Mouse (Mus musculus): Measurements from ENCODE around the gene Olfr1138. TPM values are rescaled to one million over a fixed set of nuclear protein-coding genes. Genes with fewer than 3 reads are reported as not detected.
A peak's percentile ranks its signal among the peaks of the same experiment; 100 is the strongest.

Gene Olfr1138
- not detected in 2 replicates for polyA plus RNA-seq (2014; fragmentation: Nextera tagmentation; extraction: Ambion mirVana)

- no peak for DNase-seq
- no peak for ATAC-seq (ENCODE audit: low FRiP score, low TSS enrichment)
- no peaks in the 10 kb centered on the region for H3K36me3 ChIP-seq (ENCODE audit: control insufficient read depth, insufficient read depth, low read length)
- H3K4me3 ChIP-seq (replicated peaks; ENCODE audit: low read depth, low read length) = no peak within 1 kb of the TSS
- no peak within 1 kb of the TSS for H3K9ac ChIP-seq (replicated peaks; ENCODE audit: low read length)
- H3K27me3 ChIP-seq (ENCODE audit: control insufficient read depth, insufficient read depth, low read length) = no peaks in the 10 kb centered on the region
- WGBS = 85% methylated on average over 1 of the region's 1 CpGs
- H3K27ac ChIP-seq (replicated peaks; ENCODE audit: low read depth, low read length) = no peak within 1 kb of the TSS
- no peaks in the 10 kb centered on the region for H3K4me1 ChIP-seq (ENCODE audit: control insufficient read depth, insufficient read depth, low read length)
- H3K4me2 ChIP-seq (ENCODE audit: low read length) = no peak within 1 kb of the TSS
- no peaks in the 10 kb centered on the region for H3K9me3 ChIP-seq (ENCODE audit: control insufficient read depth, low read length)
These were observed at the start of gene Olfr1138 for GRCm38 (mm10) chr2:87739878-87740277. Gene Olfr1138, minus strand, starts transcription at chr2:87739978.

GRCm38 (mm10) chr2:87779183-87779582 lies 39.4 kb upstream of the Olfr1138 start, which contains the start of gene Olfr152:
Gene Olfr152, plus strand, starts transcription at chr2:87779483.
- no peaks in the 10 kb centered on the region for H3K4me1 ChIP-seq (ENCODE audit: control insufficient read depth, insufficient read depth, low read length)
- ATAC-seq (ENCODE audit: low FRiP score, low TSS enrichment) (no peak), DNase-seq (no peak)
- H3K36me3 ChIP-seq (ENCODE audit: control insufficient read depth, insufficient read depth, low read length) = no peaks in the 10 kb centered on the region
- no peak within 1 kb of the TSS for H3K4me2 ChIP-seq (ENCODE audit: low read length)
- no peak within 1 kb of the TSS for H3K27ac ChIP-seq (replicated peaks; ENCODE audit: low read depth, low read length)
- H3K9me3 ChIP-seq (ENCODE audit: control insufficient read depth, low read length) = no peaks in the 10 kb centered on the region
- no peak within 1 kb of the TSS for H3K4me3 ChIP-seq (replicated peaks; ENCODE audit: low read depth, low read length)
- 79% methylated on average over 4 of the region's 4 CpGs for WGBS
- H3K9ac ChIP-seq (replicated peaks; ENCODE audit: low read length) = no peak within 1 kb of the TSS
- no peaks in the 10 kb centered on the region for H3K27me3 ChIP-seq (ENCODE audit: control insufficient read depth, insufficient read depth, low read length)

- H3K27ac ChIP-seq (replicated peaks; ENCODE audit: low read depth, low read length) = no peak overlapping the region
- no peaks in the 10 kb centered on the region for H3K36me3 ChIP-seq (ENCODE audit: control insufficient read depth, insufficient read depth, low read length)
- ATAC-seq (ENCODE audit: low FRiP score, low TSS enrichment) (no peak), DNase-seq (peak; percentile 5)
- WGBS = 49% methylated on average over 1 of the region's 1 CpGs
- no peaks in the 10 kb centered on the region for H3K27me3 ChIP-seq (ENCODE audit: control insufficient read depth, insufficient read depth, low read length)
- H3K9me3 ChIP-seq (ENCODE audit: control insufficient read depth, low read length) = no peaks in the 10 kb centered on the region
- H3K4me3 ChIP-seq (replicated peaks; ENCODE audit: low read depth, low read length) = no peak overlapping the region
- no peaks in the 10 kb centered on the region for H3K4me1 ChIP-seq (ENCODE audit: control insufficient read depth, insufficient read depth, low read length)
- H3K4me2 ChIP-seq (ENCODE audit: low read length) = no peak overlapping the region
- no peak overlapping the region for H3K9ac ChIP-seq (replicated peaks; ENCODE audit: low read length)
These were observed 36.4 kb upstream of the Olfr1138 start for GRCm38 (mm10) chr2:87776143-87776542.

GRCm38 (mm10) chr2:87753891-87754290 lies 14.1 kb upstream of the Olfr1138 start, which contains the start of gene Olfr1141:
Gene Olfr1141, minus strand, starts transcription at chr2:87753991.
- Histone ChIP-seq H3K27me3 (ENCODE audit: control insufficient read depth, insufficient read depth, low read length) (no peaks in the 10 kb centered on the region), H3K9me3 (ENCODE audit: control insufficient read depth, low read length) (no peaks in the 10 kb centered on the region), H3K36me3 (ENCODE audit: control insufficient read depth, insufficient read depth, low read length) (no peaks in the 10 kb centered on the region), H3K4me1 (ENCODE audit: control insufficient read depth, insufficient read depth, low read length) (no peaks in the 10 kb centered on the region), H3K4me2 (ENCODE audit: low read length) (no peak within 1 kb of the TSS), H3K4me3 (replicated peaks; ENCODE audit: low read depth, low read length) (no peak within 1 kb of the TSS), H3K27ac (replicated peaks; ENCODE audit: low read depth, low read length) (no peak within 1 kb of the TSS), H3K9ac (replicated peaks; ENCODE audit: low read length) (no peak within 1 kb of the TSS)
- 83% methylated on average over 1 of the region's 1 CpGs for WGBS
- DNase-seq (no peak), ATAC-seq (ENCODE audit: low FRiP score, low TSS enrichment) (no peak)

GRCm38 (mm10) chr2:87743452-87743851 lies 3.7 kb upstream of the Olfr1138 start, which contains the start of gene Olfr1140:
Gene Olfr1140, plus strand, starts transcription at chr2:87743752.
- H3K4me1 ChIP-seq (ENCODE audit: control insufficient read depth, insufficient read depth, low read length) = no peaks in the 10 kb centered on the region
- no peak within 1 kb of the TSS for H3K4me2 ChIP-seq (ENCODE audit: low read length)
- no peaks in the 10 kb centered on the region for H3K36me3 ChIP-seq (ENCODE audit: control insufficient read depth, insufficient read depth, low read length)
- no peak within 1 kb of the TSS for H3K4me3 ChIP-seq (replicated peaks; ENCODE audit: low read depth, low read length)
- ATAC-seq (ENCODE audit: low FRiP score, low TSS enrichment) (no peak), DNase-seq (no peak)
- H3K9ac ChIP-seq (replicated peaks; ENCODE audit: low read length) = no peak within 1 kb of the TSS
- H3K27me3 ChIP-seq (ENCODE audit: control insufficient read depth, insufficient read depth, low read length) = no peaks in the 10 kb centered on the region
- no peak within 1 kb of the TSS for H3K27ac ChIP-seq (replicated peaks; ENCODE audit: low read depth, low read length)
- WGBS = 71% methylated on average over 3 of the region's 3 CpGs
- H3K9me3 ChIP-seq (ENCODE audit: control insufficient read depth, low read length) = no peaks in the 10 kb centered on the region

GRCm38 (mm10) chr2:87713079-87713478 lies 26.7 kb downstream of the Olfr1138 start, which contains the start of gene Olfr1137:
Gene Olfr1137, minus strand, starts transcription at chr2:87713179.
- Histone ChIP-seq H3K4me3 (replicated peaks; ENCODE audit: low read depth, low read length) (no peak within 1 kb of the TSS), H3K36me3 (ENCODE audit: control insufficient read depth, insufficient read depth, low read length) (no peaks in the 10 kb centered on the region), H3K4me1 (ENCODE audit: control insufficient read depth, insufficient read depth, low read length) (no peaks in the 10 kb centered on the region), H3K9me3 (ENCODE audit: control insufficient read depth, low read length) (no peaks in the 10 kb centered on the region), H3K4me2 (ENCODE audit: low read length) (no peak within 1 kb of the TSS), H3K27ac (replicated peaks; ENCODE audit: low read depth, low read length) (no peak within 1 kb of the TSS), H3K9ac (replicated peaks; ENCODE audit: low read length) (no peak within 1 kb of the TSS), H3K27me3 (ENCODE audit: control insufficient read depth, insufficient read depth, low read length) (no peaks in the 10 kb centered on the region)
- ATAC-seq (ENCODE audit: low FRiP score, low TSS enrichment) (no peak), DNase-seq (no peak)

GRCm38 (mm10) chr2:87693847-87694246 lies 45.9 kb downstream of the Olfr1138 start, which contains the start of gene Olfr1136:
Gene Olfr1136, minus strand, starts transcription at chr2:87693947.
- no peak for ATAC-seq (ENCODE audit: low FRiP score, low TSS enrichment)
- DNase-seq = no peak
- no peak within 1 kb of the TSS for H3K4me3 ChIP-seq (replicated peaks; ENCODE audit: low read depth, low read length)

More at GRCm38 (mm10) chr2:87693847-87694246, 45.9 kb downstream of the Olfr1138 start, which contains the start of gene Olfr1136:
- Histone ChIP-seq H3K9me3 (ENCODE audit: control insufficient read depth, low read length) (no peaks in the 10 kb centered on the region), H3K9ac (replicated peaks; ENCODE audit: low read length) (no peak within 1 kb of the TSS), H3K27ac (replicated peaks; ENCODE audit: low read depth, low read length) (no peak within 1 kb of the TSS), H3K36me3 (ENCODE audit: control insufficient read depth, insufficient read depth, low read length) (no peaks in the 10 kb centered on the region), H3K4me2 (ENCODE audit: low read length) (no peak within 1 kb of the TSS), H3K4me1 (ENCODE audit: control insufficient read depth, insufficient read depth, low read length) (no peaks in the 10 kb centered on the region), H3K27me3 (ENCODE audit: control insufficient read depth, insufficient read depth, low read length) (no peaks in the 10 kb centered on the region)

Other genes with a start within 250 kb of the Olfr1138 start
- not detected in 2 replicates for gene Pramel7, start 242.9 kb downstream of the Olfr1138 start, polyA plus RNA-seq (2014; fragmentation: Nextera tagmentation; extraction: Ambion mirVana)
- not detected in 2 replicates for gene Pramel6, start 233.4 kb downstream of the Olfr1138 start, polyA plus RNA-seq (2014; fragmentation: Nextera tagmentation; extraction: Ambion mirVana)
- gene Olfr153, start 208.2 kb downstream of the Olfr1138 start, polyA plus RNA-seq (2014; fragmentation: Nextera tagmentation; extraction: Ambion mirVana) = not detected in 2 replicates
- not detected in 2 replicates for gene Olfr1128, start 194.4 kb downstream of the Olfr1138 start, polyA plus RNA-seq (2014; fragmentation: Nextera tagmentation; extraction: Ambion mirVana)
- gene Olfr1129, start 166.1 kb downstream of the Olfr1138 start, polyA plus RNA-seq (2014; fragmentation: Nextera tagmentation; extraction: Ambion mirVana) = not detected in 2 replicates
- gene Olfr1130, start 133.8 kb downstream of the Olfr1138 start, polyA plus RNA-seq (2014; fragmentation: Nextera tagmentation; extraction: Ambion mirVana) = not detected in 2 replicates
- not detected in 2 replicates for gene Olfr1131, start 112.9 kb downstream of the Olfr1138 start, polyA plus RNA-seq (2014; fragmentation: Nextera tagmentation; extraction: Ambion mirVana)
- gene Olfr1132, start 102.4 kb downstream of the Olfr1138 start, polyA plus RNA-seq (2014; fragmentation: Nextera tagmentation; extraction: Ambion mirVana) = not detected in 2 replicates
- gene Olfr1133, start 92.6 kb downstream of the Olfr1138 start, polyA plus RNA-seq (2014; fragmentation: Nextera tagmentation; extraction: Ambion mirVana) = not detected in 2 replicates
- not detected in 2 replicates for gene Olfr1134, start 81.5 kb downstream of the Olfr1138 start, polyA plus RNA-seq (2014; fragmentation: Nextera tagmentation; extraction: Ambion mirVana)
- gene Olfr1135, start 66.3 kb downstream of the Olfr1138 start, polyA plus RNA-seq (2014; fragmentation: Nextera tagmentation; extraction: Ambion mirVana) = not detected in 2 replicates
- gene Olfr1136, start 46.0 kb downstream of the Olfr1138 start, polyA plus RNA-seq (2014; fragmentation: Nextera tagmentation; extraction: Ambion mirVana) = not detected in 2 replicates
- gene Olfr1137, start 26.8 kb downstream of the Olfr1138 start, polyA plus RNA-seq (2014; fragmentation: Nextera tagmentation; extraction: Ambion mirVana) = not detected in 2 replicates
- not detected in 2 replicates for gene Olfr1140, start 3.8 kb upstream of the Olfr1138 start, polyA plus RNA-seq (2014; fragmentation: Nextera tagmentation; extraction: Ambion mirVana)
- gene Olfr1141, start 14.0 kb upstream of the Olfr1138 start, polyA plus RNA-seq (2014; fragmentation: Nextera tagmentation; extraction: Ambion mirVana) = not detected in 2 replicates
- gene Olfr152, start 39.5 kb upstream of the Olfr1138 start, polyA plus RNA-seq (2014; fragmentation: Nextera tagmentation; extraction: Ambion mirVana) = not detected in 2 replicates
- gene Olfr1143, start 60.6 kb upstream of the Olfr1138 start, polyA plus RNA-seq (2014; fragmentation: Nextera tagmentation; extraction: Ambion mirVana) = not detected in 2 replicates
- gene Olfr1145, start 69.8 kb upstream of the Olfr1138 start, polyA plus RNA-seq (2014; fragmentation: Nextera tagmentation; extraction: Ambion mirVana) = not detected in 2 replicates
- not detected in 2 replicates for gene Olfr1148, start 90.6 kb upstream of the Olfr1138 start, polyA plus RNA-seq (2014; fragmentation: Nextera tagmentation; extraction: Ambion mirVana)
- gene Olfr1150-ps1, start 104.0 kb upstream of the Olfr1138 start, polyA plus RNA-seq (2014; fragmentation: Nextera tagmentation; extraction: Ambion mirVana) = not detected in 2 replicates
- gene Olfr1151, start 115.9 kb upstream of the Olfr1138 start, polyA plus RNA-seq (2014; fragmentation: Nextera tagmentation; extraction: Ambion mirVana) = not detected in 2 replicates
- gene Olfr1152, start 126.5 kb upstream of the Olfr1138 start, polyA plus RNA-seq (2014; fragmentation: Nextera tagmentation; extraction: Ambion mirVana) = not detected in 2 replicates
- gene Olfr1153, start 155.0 kb upstream of the Olfr1138 start, polyA plus RNA-seq (2014; fragmentation: Nextera tagmentation; extraction: Ambion mirVana) = not detected in 2 replicates
- not detected in 2 replicates for gene Olfr1154, start 165.2 kb upstream of the Olfr1138 start, polyA plus RNA-seq (2014; fragmentation: Nextera tagmentation; extraction: Ambion mirVana)
- gene Olfr1155, start 205.2 kb upstream of the Olfr1138 start, polyA plus RNA-seq (2014; fragmentation: Nextera tagmentation; extraction: Ambion mirVana) = not detected in 2 replicates
- not detected in 2 replicates for gene Olfr1156, start 213.1 kb upstream of the Olfr1138 start, polyA plus RNA-seq (2014; fragmentation: Nextera tagmentation; extraction: Ambion mirVana)
- gene Olfr1157, start 228.3 kb upstream of the Olfr1138 start, polyA plus RNA-seq (2014; fragmentation: Nextera tagmentation; extraction: Ambion mirVana) = not detected in 2 replicates
- not detected in 2 replicates for gene Olfr74, start 234.7 kb upstream of the Olfr1138 start, polyA plus RNA-seq (2014; fragmentation: Nextera tagmentation; extraction: Ambion mirVana)

All from midbrain, embryonic 14.5 days (tissue).